Mouse (Mus musculus) liver, embryonic 14.5 days (tissue): Measurements from ENCODE around the gene Fam186b.

Source experiments
- CTCF ChIP-seq: IDR thresholded peaks from 2 replicates; pipeline ENCODE4 v1.5.1; 2016; ENCODE audit warnings: antibody characterized with exemption, low read depth, control low read depth
- EP300 ChIP-seq: IDR thresholded peaks from 2 replicates; pipeline ENCODE4 v1.6.1; 2016; ENCODE audit warnings: antibody characterized with exemption, low read depth

GRCm38 (mm10) chr15:99225081-99225810, 70.4 kb downstream of the Fam186b start:
- TF ChIP-seq CTCF (no peak), EP300 (no peak)
